Mouse (Mus musculus): Measurements from ENCODE around the gene Adora2a.

DNA sequence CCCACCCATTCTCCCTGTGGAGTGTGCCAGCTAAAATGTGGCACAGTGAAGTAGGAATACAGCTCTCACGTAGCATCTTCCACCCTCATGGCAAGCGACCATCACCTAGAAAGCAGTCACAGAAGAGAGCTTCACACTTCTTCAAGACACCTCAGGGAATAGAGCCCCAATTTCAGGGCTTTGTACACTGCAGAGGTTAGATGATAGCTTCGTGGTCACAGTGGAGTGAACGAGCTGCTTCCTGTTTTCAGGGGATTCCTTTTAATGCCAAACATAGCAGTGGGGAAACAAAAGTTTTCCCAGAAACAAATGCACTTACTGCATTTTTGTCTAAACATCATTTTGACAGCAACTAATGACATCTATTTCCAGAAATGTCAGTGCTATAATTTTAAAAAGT lies 27.3 kb upstream of the Adora2a start:
- TF ChIP-seq POLR2A (IDR thresholded peaks at IDR 0.05; ENCODE audit: insufficient read length, low read depth) (no peak), MYOG (IDR thresholded peaks at IDR 0.05; ENCODE audit: control insufficient read depth in 1 of 3, insufficient read depth in 1 of 3, insufficient read length in 2 of 3, low read depth in 2 of 3) (no peak), MAX (IDR thresholded peaks at IDR 0.05; ENCODE audit: low read depth) (no peak), POLR2AphosphoS2 (IDR thresholded peaks at IDR 0.05; ENCODE audit: insufficient read length, low read depth) (no peak), TCF12 (IDR thresholded peaks at IDR 0.05; ENCODE audit: insufficient read depth, poor library complexity, severe bottlenecking) (no peak), USF1 (IDR thresholded peaks at IDR 0.05; ENCODE audit: low read depth) (no peak)

Measured in myocyte (in vitro differentiated cells).